Mouse (Mus musculus) induced T-regulatory cell, adult 2 months (primary cell): ENCODE results near the gene Klhl3.

Source experiments
- DNase-seq: peaks from one replicate; pipeline ENCODE4 v3.0.0-alpha.2; 2012; ENCODE audit warnings: low read depth

Gene Klhl3

GRCm38 (mm10) chr13:58023726-58024453 lies 89.5 kb downstream of the Klhl3 start:
- DNase-seq, result no peak

GRCm38 (mm10) chr13:58023001-58023560 lies 90.3 kb downstream of the Klhl3 start:
- no peak for DNase-seq

- peak; percentile 8 for DNase-seq
Measured at GRCm38 (mm10) chr13:58020428-58020827, 93.0 kb downstream of the Klhl3 start.

GRCm38 (mm10) chr13:58017298-58017697 lies 96.1 kb downstream of the Klhl3 start:
- no peak for DNase-seq

- DNase-seq, result peak; percentile 73
Measured at GRCm38 (mm10) chr13:58012067-58012925, 101.1 kb downstream of the Klhl3 start.

- DNase-seq, result no peak
Measured at GRCm38 (mm10) chr13:58011526-58011925, 101.9 kb downstream of the Klhl3 start.

- DNase-seq, result no peak
Measured at GRCm38 (mm10) chr13:58010416-58010815, 103.0 kb downstream of the Klhl3 start.

GRCm38 (mm10) chr13:58009275-58009674 lies 104.1 kb downstream of the Klhl3 start:
- no peak for DNase-seq

GRCm38 (mm10) chr13:58008038-58008364 lies 105.4 kb downstream of the Klhl3 start:
- no peak for DNase-seq

- no peak for DNase-seq
Measured at GRCm38 (mm10) chr13:58007256-58008037, 105.9 kb downstream of the Klhl3 start.

GRCm38 (mm10) chr13:58001792-58002191 lies 111.6 kb downstream of the Klhl3 start:
- no peak for DNase-seq

- no peak for DNase-seq
Measured at GRCm38 (mm10) chr13:57996536-57996935, 116.9 kb downstream of the Klhl3 start.

- DNase-seq, result no peak
Measured at GRCm38 (mm10) chr13:57995864-57996263, 117.5 kb downstream of the Klhl3 start.

- no peak for DNase-seq
Measured at GRCm38 (mm10) chr13:57984637-57985036, 128.8 kb downstream of the Klhl3 start.

- no peak for DNase-seq
Measured at GRCm38 (mm10) chr13:57984163-57984562, 129.2 kb downstream of the Klhl3 start.

GRCm38 (mm10) chr13:57983330-57983729 lies 130.1 kb downstream of the Klhl3 start:
- DNase-seq, result no peak

GRCm38 (mm10) chr13:57982904-57983303 lies 130.5 kb downstream of the Klhl3 start:
- no peak for DNase-seq

- DNase-seq, result no peak
Measured at GRCm38 (mm10) chr13:57980679-57981078, 132.7 kb downstream of the Klhl3 start.

GRCm38 (mm10) chr13:57980071-57980470 lies 133.3 kb downstream of the Klhl3 start:
- DNase-seq, result no peak

GRCm38 (mm10) chr13:57978931-57979330 lies 134.5 kb downstream of the Klhl3 start:
- no peak for DNase-seq

GRCm38 (mm10) chr13:57977721-57978120 lies 135.7 kb downstream of the Klhl3 start:
- DNase-seq, result peak; percentile 5

GRCm38 (mm10) chr13:57965658-57966057 lies 147.7 kb downstream of the Klhl3 start:
- no peak for DNase-seq
